Mouse (Mus musculus) heart, embryonic 14.5 days (tissue): ENCODE results near the gene Ccdc96. TPM values are rescaled to one million over a fixed set of nuclear protein-coding genes. Genes with fewer than 3 reads are reported as not detected.

Experiments used
- ATAC-seq: fragments of 200-750 bp; cut with Nextera tagmentation; 2 replicates; pipeline ENCODE4 v1.8.0; 2017; ENCODE audit warnings: low read depth, moderate TSS enrichment; ENCODE audit not compliant: insufficient number of reproducible peaks, insufficient read depth, low FRiP score
- H3K27ac ChIP-seq, 2 experiments: fragments of 200-500 bp in 1 of 2; fragments of 300-500 bp in 1 of 2; sonication (generic) in 1 of 2; replicated peaks in 1 of 2; 2 replicates each; pipeline ENCODE4 v1.5.1; 2012 to 2014; ENCODE audit warnings: low read depth in 2 of 2, low read length in 2 of 2, control low read depth in 1 of 2, mild to moderate bottlenecking in 1 of 2, mixed read lengths in 1 of 2; ENCODE audit not compliant: control insufficient read depth in 1 of 2, insufficient read depth in 1 of 2
- H3K27me3 ChIP-seq: fragments of 300-500 bp; sonication (generic); 2 replicates; pipeline ENCODE4 v1.6.1; 2014; ENCODE audit warnings: mild to moderate bottlenecking, low read length, control low read depth; ENCODE audit not compliant: control insufficient read depth, insufficient read depth
- H3K36me3 ChIP-seq: fragments of 300-500 bp; sonication (generic); 2 replicates; pipeline ENCODE4 v1.6.1; 2014; ENCODE audit warnings: mild to moderate bottlenecking, control low read depth, low read length, mixed read lengths; ENCODE audit not compliant: control insufficient read depth, insufficient read depth
- H3K4me1 ChIP-seq, 2 experiments: fragments of 200-500 bp in 1 of 2; fragments of 300-500 bp in 1 of 2; sonication (generic) in 1 of 2; 2 replicates each; pipeline ENCODE4 v1.6.1; 2012 to 2014; ENCODE audit warnings: low read length in 2 of 2, control low read depth in 1 of 2, mixed read lengths in 1 of 2; ENCODE audit not compliant: control insufficient read depth in 2 of 2, insufficient read depth in 2 of 2
- H3K4me2 ChIP-seq: fragments of 300-500 bp; sonication (generic); 2 replicates; pipeline ENCODE4 v1.6.1; 2014; ENCODE audit warnings: mild to moderate bottlenecking, low read length
- H3K4me3 ChIP-seq, 2 experiments: fragments of 200-500 bp in 1 of 2; fragments of 300-500 bp in 1 of 2; sonication (generic) in 1 of 2; 2 replicates each; pipeline ENCODE4 v1.5.1; 2012 to 2014; ENCODE audit warnings: low read length in 2 of 2, mild to moderate bottlenecking in 2 of 2, control low read depth in 1 of 2, low read depth in 1 of 2, moderate library complexity in 1 of 2; ENCODE audit not compliant: control insufficient read depth in 1 of 2, insufficient read depth in 1 of 2
- H3K9ac ChIP-seq: fragments of 300-500 bp; sonication (generic); 2 replicates; pipeline ENCODE4 v1.6.1; 2014; ENCODE audit warnings: mild to moderate bottlenecking, low read length
- H3K9me3 ChIP-seq: fragments of 300-500 bp; sonication (generic); 2 replicates; pipeline ENCODE4 v1.6.1; 2016; ENCODE audit warnings: low read length, control low read depth; ENCODE audit not compliant: control insufficient read depth
- WGBS: fragments of 180-500 bp; shearing (Covaris S2); extraction: QIAGEN DNeasy Blood & Tissue Kit; methylation state at CpG from one replicate; pipeline ENCODE4 v1.1.7; 2014; 5-methylcytosine and 5-hydroxymethylcytosine counted together
- polyA plus RNA-seq: library from polyadenylated mRNA; unstranded; fragments of >200 nt; fragmentation: Nextera tagmentation; extraction: Ambion mirVana; gene quantifications from 2 replicates; pipeline ENCODE4 v1.2.1, GENCODE M21; 2014

Ccdc96 gene
- polyA plus RNA-seq, 1 experiment from 2014 or later: 0.18 TPM

- peak overlapping the region; percentile 96 for H3K4me2 ChIP-seq
- H3K27ac ChIP-seq: no peak overlapping the region
- 28% methylated on average over 19 of the region's 19 CpGs for WGBS
- H3K4me3 ChIP-seq: peak overlapping the region; percentile 50 to 93
- H3K9me3 ChIP-seq: no peaks in the 10 kb centered on the region
- H3K4me1 ChIP-seq: peaks cover 8 to 29% of the 10 kb centered on the region in 2 experiments
- peaks cover 4% of the 10 kb centered on the region; the same call in 1 of the 2 replicates for H3K36me3 ChIP-seq
- peak overlapping the region; percentile 58; the same call in 1 of the 2 replicates for H3K9ac ChIP-seq
- no peak for ATAC-seq
- H3K27me3 ChIP-seq: peaks cover 19% of the 10 kb centered on the region
Measured at GRCm38 (mm10) chr5:36485306-36485705, 918 bp downstream of the Ccdc96 start.

- H3K9ac ChIP-seq: no peak overlapping the region
- no peak for ATAC-seq
- WGBS: 44% methylated on average over 2 of the region's 2 CpGs
- H3K36me3 ChIP-seq: peaks cover 33% of the 10 kb centered on the region
- H3K27me3 ChIP-seq: peaks cover 19% of the 10 kb centered on the region
- no peak overlapping the region for H3K4me3 ChIP-seq
- no peak overlapping the region for H3K27ac ChIP-seq
- no peak overlapping the region for H3K4me2 ChIP-seq
- H3K9me3 ChIP-seq: no peaks in the 10 kb centered on the region
- H3K4me1 ChIP-seq: peaks cover 8 to 10% of the 10 kb centered on the region in 2 experiments
Measured at GRCm38 (mm10) chr5:36489225-36489624, 4.8 kb downstream of the Ccdc96 start.

- Histone ChIP-seq H3K27me3 (no peaks in the 10 kb centered on the region), H3K9ac (no peak overlapping the region), H3K4me2 (no peak overlapping the region), H3K9me3 (no peaks in the 10 kb centered on the region), H3K4me1 (no peaks in the 10 kb centered on the region), H3K4me3 (no peak overlapping the region), H3K27ac (no peak overlapping the region), H3K36me3 (peaks cover 66% of the 10 kb centered on the region)
- 93% methylated on average over 6 of the region's 6 CpGs for WGBS
- ATAC-seq: no peak
Measured at GRCm38 (mm10) chr5:36493919-36494318, 9.5 kb downstream of the Ccdc96 start.

- no peak overlapping the region for H3K9ac ChIP-seq
- no peaks in the 10 kb centered on the region for H3K4me1 ChIP-seq
- no peak for ATAC-seq
- H3K36me3 ChIP-seq: peaks cover 70% of the 10 kb centered on the region
- no peak overlapping the region for H3K27ac ChIP-seq
- H3K4me3 ChIP-seq: no peak overlapping the region
- no peaks in the 10 kb centered on the region for H3K27me3 ChIP-seq
- no peak overlapping the region for H3K4me2 ChIP-seq
- H3K9me3 ChIP-seq: no peaks in the 10 kb centered on the region
- 95% methylated on average over 9 of the region's 9 CpGs for WGBS
Measured at GRCm38 (mm10) chr5:36494709-36495108, 10.3 kb downstream of the Ccdc96 start.

GRCm38 (mm10) chr5:36505235-36505634 is 20.8 kb downstream of the Ccdc96 start:
- Histone ChIP-seq H3K27me3 (no peaks in the 10 kb centered on the region), H3K27ac (no peak overlapping the region), H3K4me2 (no peak overlapping the region), H3K9ac (no peak overlapping the region), H3K4me1 (no peaks in the 10 kb centered on the region), H3K4me3 (no peak overlapping the region), H3K36me3 (peaks cover 93% of the 10 kb centered on the region), H3K9me3 (no peaks in the 10 kb centered on the region)
- WGBS: 86% methylated on average over 7 of the region's 7 CpGs
- ATAC-seq: no peak

GRCm38 (mm10) chr5:36505643-36506042 is 21.3 kb downstream of the Ccdc96 start:
- peaks cover 96% of the 10 kb centered on the region for H3K36me3 ChIP-seq
- H3K27ac ChIP-seq: no peak overlapping the region
- WGBS: 74% methylated on average over 5 of the region's 5 CpGs

GRCm38 (mm10) chr5:36508351-36508750 is 24.0 kb downstream of the Ccdc96 start:
- Histone ChIP-seq H3K4me3 (no peak overlapping the region), H3K36me3 (peaks cover 97% of the 10 kb centered on the region), H3K27me3 (no peaks in the 10 kb centered on the region), H3K9ac (no peak overlapping the region), H3K27ac (no peak overlapping the region), H3K4me1 (no peaks in the 10 kb centered on the region), H3K9me3 (no peaks in the 10 kb centered on the region), H3K4me2 (no peak overlapping the region)
- ATAC-seq: no peak
- 92% methylated on average over 10 of the region's 10 CpGs for WGBS

More at GRCm38 (mm10) chr5:36505643-36506042, 21.3 kb downstream of the Ccdc96 start:
- Histone ChIP-seq H3K4me3 (no peak overlapping the region), H3K4me1 (no peaks in the 10 kb centered on the region), H3K4me2 (no peak overlapping the region), H3K9ac (no peak overlapping the region), H3K27me3 (no peaks in the 10 kb centered on the region), H3K9me3 (no peaks in the 10 kb centered on the region)
- no peak for ATAC-seq

GRCm38 (mm10) chr5:36510956-36511355 is 26.6 kb downstream of the Ccdc96 start:
- no peaks in the 10 kb centered on the region for H3K9me3 ChIP-seq
- H3K27me3 ChIP-seq: no peaks in the 10 kb centered on the region
- H3K36me3 ChIP-seq: peaks cover 89% of the 10 kb centered on the region
- no peak overlapping the region for H3K4me2 ChIP-seq
- no peaks in the 10 kb centered on the region for H3K4me1 ChIP-seq
- WGBS: 96% methylated on average over 2 of the region's 2 CpGs
- H3K27ac ChIP-seq: no peak overlapping the region
- H3K4me3 ChIP-seq: no peak overlapping the region
- no peak for ATAC-seq
- no peak overlapping the region for H3K9ac ChIP-seq
